Mouse (Mus musculus) lung, embryonic 16.5 days (tissue): Measurements from ENCODE around the gene Cmss1. TPM values are rescaled to one million over a fixed set of nuclear protein-coding genes. Genes with fewer than 3 reads are reported as not detected.
A peak's percentile ranks its signal among the peaks of the same experiment; 100 is the strongest.

ENCODE experiments used
- ATAC-seq: fragments of 200-750 bp; cut with Nextera tagmentation; 2 replicates; pipeline ENCODE4 v1.8.0; 2017; ENCODE audit warnings: low read depth, mild to moderate bottlenecking, moderate library complexity
- H3K27ac ChIP-seq: fragments of 300-500 bp; sonication (generic); 2 replicates; pipeline ENCODE4 v1.5.1; 2014; ENCODE audit warnings: mild to moderate bottlenecking, control low read depth, low read length
- H3K27me3 ChIP-seq: fragments of 300-500 bp; sonication (generic); 2 replicates; pipeline ENCODE4 v1.6.1; 2014; ENCODE audit warnings: low read depth, low read length, mixed read lengths; ENCODE audit not compliant: control insufficient read depth, insufficient read depth
- H3K36me3 ChIP-seq: fragments of 300-500 bp; sonication (generic); 2 replicates; pipeline ENCODE4 v1.6.1; 2014; ENCODE audit warnings: low read length; ENCODE audit not compliant: control insufficient read depth, insufficient read depth
- H3K4me1 ChIP-seq: fragments of 300-500 bp; sonication (generic); replicated peaks from 2 replicates; pipeline ENCODE4 v1.6.1; 2014; ENCODE audit warnings: low read length, mixed read lengths; ENCODE audit not compliant: control insufficient read depth, insufficient read depth
- H3K4me2 ChIP-seq: fragments of 300-500 bp; sonication (generic); 2 replicates; pipeline ENCODE4 v1.6.1; 2014; ENCODE audit warnings: low read depth, low read length, control low read depth
- H3K4me3 ChIP-seq: fragments of 300-500 bp; sonication (generic); 2 replicates; pipeline ENCODE4 v1.5.1; 2014; ENCODE audit warnings: mild to moderate bottlenecking, low read length, control low read depth
- H3K9ac ChIP-seq: fragments of 300-500 bp; sonication (generic); 2 replicates; pipeline ENCODE4 v1.6.1; 2014; ENCODE audit warnings: low read length, control low read depth
- H3K9me3 ChIP-seq: fragments of 300-500 bp; sonication (generic); 2 replicates; pipeline ENCODE4 v1.6.1; 2016; ENCODE audit warnings: low read length; ENCODE audit not compliant: control insufficient read depth
- WGBS: fragments of 180-500 bp; shearing (Covaris S2); extraction: QIAGEN DNeasy Blood & Tissue Kit; methylation state at CpG from one replicate; pipeline ENCODE4 v1.1.7; 2014; 5-methylcytosine and 5-hydroxymethylcytosine counted together
- polyA plus RNA-seq: library from polyadenylated mRNA; unstranded; fragments of >200 nt; fragmentation: Nextera tagmentation; extraction: Ambion mirVana; gene quantifications from 2 replicates; pipeline ENCODE4 v1.2.1, GENCODE M21; 2015

The Cmss1 gene
- polyA plus RNA-seq, 1 experiment from 2014 or later: 48.5 TPM

DNA sequence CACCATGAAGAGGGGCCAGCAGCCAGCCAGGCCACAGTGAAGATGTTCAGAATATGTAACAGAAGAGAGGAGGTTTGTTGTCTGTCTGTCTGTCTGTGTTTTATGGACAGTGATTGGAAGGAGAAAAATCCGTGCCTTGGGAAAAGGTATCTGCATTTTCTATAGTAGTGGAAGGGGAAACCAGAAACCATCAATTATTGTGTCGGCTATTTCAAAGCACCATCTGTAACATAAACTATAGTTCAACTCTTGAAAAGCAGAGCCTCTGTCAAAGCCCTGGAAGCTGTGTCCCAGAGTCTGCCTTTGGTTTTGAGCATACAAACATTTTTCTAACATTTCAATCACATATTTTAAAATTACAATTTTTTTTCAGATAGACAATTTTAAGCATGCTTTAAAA is 55.8 kb downstream of the Cmss1 start:
- H3K4me2 ChIP-seq: peak overlapping the region; percentile 48
- no peaks in the 10 kb centered on the region for H3K27me3 ChIP-seq
- peak overlapping the region; percentile 63 for H3K9ac ChIP-seq
- H3K4me1 ChIP-seq: peaks cover 5% of the 10 kb centered on the region
- no peaks in the 10 kb centered on the region for H3K9me3 ChIP-seq
- H3K27ac ChIP-seq: peak overlapping the region; percentile 36
- no peaks in the 10 kb centered on the region for H3K36me3 ChIP-seq
- 46% methylated on average over 2 of the region's 2 CpGs for WGBS
- no peak for ATAC-seq
- H3K4me3 ChIP-seq: peak overlapping the region; percentile 45

DNA sequence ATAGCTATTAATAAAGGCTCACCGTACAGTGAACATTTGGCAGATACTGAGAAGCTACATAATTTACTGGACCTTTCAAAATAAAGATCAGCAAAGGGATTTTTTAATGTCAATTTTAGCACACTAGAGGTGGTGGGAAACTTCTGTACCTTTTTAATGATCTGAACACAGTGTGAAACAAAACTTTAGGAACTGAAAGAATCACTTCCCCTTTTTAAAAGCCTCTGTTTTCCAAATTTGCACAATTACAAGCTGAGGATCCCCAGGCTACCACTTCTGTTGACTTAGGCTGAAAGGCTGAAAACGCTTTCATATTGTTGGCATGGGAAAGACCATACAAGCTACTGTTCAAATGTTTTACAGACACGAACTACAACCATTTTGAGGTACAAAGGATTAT is 56.6 kb downstream of the Cmss1 start:
- Histone ChIP-seq H3K27me3 (no peaks in the 10 kb centered on the region), H3K27ac (no peak overlapping the region), H3K4me3 (peak overlapping the region; percentile 83), H3K36me3 (no peaks in the 10 kb centered on the region), H3K4me2 (peak overlapping the region; percentile 94), H3K9ac (peak overlapping the region; percentile 62), H3K9me3 (no peaks in the 10 kb centered on the region), H3K4me1 (peaks cover 5% of the 10 kb centered on the region)
- 37% methylated on average over 3 of the region's 3 CpGs for WGBS
- ATAC-seq: no peak

DNA sequence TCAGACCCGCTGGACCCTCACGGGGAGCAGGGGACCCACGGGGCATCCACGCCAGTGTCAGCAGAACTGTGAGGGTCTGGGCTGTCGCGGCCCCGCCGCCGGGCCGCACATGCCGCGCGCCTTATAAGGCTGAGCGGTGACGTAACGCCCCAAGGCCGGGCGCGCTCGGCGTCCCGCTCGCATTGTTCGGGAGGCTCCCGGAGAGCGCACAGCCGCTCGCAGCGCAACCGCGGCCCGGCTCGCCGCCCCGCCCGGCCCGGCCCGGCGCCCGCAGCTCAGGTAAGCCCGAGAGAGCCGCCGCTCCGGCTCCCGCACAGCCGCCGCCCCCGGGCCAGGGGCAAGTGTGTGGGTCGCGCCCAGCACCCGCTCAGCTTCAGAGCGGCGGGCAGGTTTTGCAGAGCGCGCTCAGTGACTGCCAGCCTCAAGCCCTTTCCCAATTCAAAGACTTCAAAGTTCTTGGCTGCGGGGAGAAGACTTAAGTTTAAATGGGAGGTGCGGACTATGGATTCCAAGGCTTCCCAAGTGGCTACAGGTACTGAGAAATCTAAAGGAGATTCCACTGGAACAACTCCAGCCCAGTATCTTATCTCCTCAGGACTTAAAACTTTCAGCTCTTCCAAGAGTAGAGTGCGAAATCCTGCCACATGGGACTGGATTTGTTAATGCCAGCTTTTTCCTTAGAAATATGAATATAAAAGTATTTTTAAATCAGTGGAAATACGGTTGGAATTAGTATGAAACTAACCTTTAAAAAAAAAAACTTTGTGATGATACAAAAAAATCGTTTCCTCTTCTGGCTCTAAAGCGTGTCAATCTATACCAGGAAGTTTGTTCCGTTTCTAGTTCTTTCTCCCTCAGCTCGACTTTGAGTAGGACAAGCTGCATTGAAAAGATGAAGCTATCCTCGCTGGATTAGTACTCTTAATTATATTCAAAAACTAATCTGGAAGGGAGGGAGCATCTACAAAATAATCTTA is 57.3 kb downstream of the Cmss1 start:
- WGBS: under 1% methylated on average over 42 of the region's 64 CpGs
- Histone ChIP-seq H3K27me3 (no peaks in the 10 kb centered on the region), H3K36me3 (no peaks in the 10 kb centered on the region), H3K9me3 (no peaks in the 10 kb centered on the region), H3K4me3 (peak overlapping the region; percentile 83), H3K4me1 (peaks cover 9% of the 10 kb centered on the region), H3K27ac (peak overlapping the region; percentile 81), H3K9ac (peak overlapping the region; percentile 95), H3K4me2 (peak overlapping the region; percentile 94)
- ATAC-seq: peak; percentile 96

DNA sequence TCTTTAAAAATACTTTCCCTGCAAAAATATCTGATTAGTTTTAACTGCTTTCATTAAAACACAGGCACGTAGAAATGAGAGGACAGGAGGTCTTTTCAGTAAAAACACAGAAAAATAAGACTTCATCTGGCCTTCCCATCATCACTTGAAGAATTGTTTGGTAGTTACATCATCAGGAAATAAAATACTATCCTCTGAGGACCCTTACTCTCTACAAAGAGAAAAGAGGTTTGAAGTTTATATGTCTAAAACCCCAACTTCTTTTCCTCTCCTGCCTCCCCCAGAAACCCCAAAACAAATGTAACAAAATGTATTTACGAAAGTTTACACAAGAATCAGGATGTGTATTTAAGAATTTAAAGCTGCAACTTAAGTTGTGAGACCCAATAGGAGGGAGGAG is 58.1 kb downstream of the Cmss1 start:
- no peaks in the 10 kb centered on the region for H3K9me3 ChIP-seq
- peak overlapping the region; percentile 83 for H3K4me3 ChIP-seq
- peaks cover 9% of the 10 kb centered on the region for H3K4me1 ChIP-seq
- no peaks in the 10 kb centered on the region for H3K27me3 ChIP-seq
- ATAC-seq: no peak
- H3K27ac ChIP-seq: peak overlapping the region; percentile 31; the same call in 1 of the 2 replicates
- WGBS: 50% methylated on average over 2 of the region's 2 CpGs
- H3K9ac ChIP-seq: peak overlapping the region; percentile 95
- H3K4me2 ChIP-seq: peak overlapping the region; percentile 94
- no peaks in the 10 kb centered on the region for H3K36me3 ChIP-seq

DNA sequence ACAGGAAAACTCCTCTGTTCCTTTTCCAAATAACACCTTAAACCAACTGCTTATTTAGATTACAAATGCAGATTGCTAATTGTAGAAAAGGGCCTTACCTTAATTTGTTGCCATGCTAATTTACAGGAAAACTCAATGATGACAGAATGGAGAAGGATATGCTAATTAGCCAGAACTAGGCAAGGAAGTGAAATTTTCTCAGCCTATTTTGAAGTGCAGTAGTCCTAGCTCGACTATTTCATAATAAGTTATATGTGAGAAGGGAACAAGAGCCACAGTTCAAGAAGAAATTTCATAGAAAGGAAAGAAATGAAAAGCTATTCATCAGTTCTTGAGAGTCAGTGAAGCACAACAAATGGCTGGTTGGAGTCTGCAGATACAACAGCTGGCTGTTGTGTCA is 60.3 kb downstream of the Cmss1 start:
- H3K36me3 ChIP-seq: no peaks in the 10 kb centered on the region
- ATAC-seq: no peak
- H3K9me3 ChIP-seq: peaks cover 2% of the 10 kb centered on the region; the same call in 1 of the 2 replicates
- no peaks in the 10 kb centered on the region for H3K27me3 ChIP-seq
- peaks cover 4% of the 10 kb centered on the region for H3K4me1 ChIP-seq
- H3K4me3 ChIP-seq: no peak overlapping the region
- 56% methylated on average over 1 of the region's 1 CpGs for WGBS
- H3K4me2 ChIP-seq: no peak overlapping the region
- no peak overlapping the region for H3K27ac ChIP-seq
- H3K9ac ChIP-seq: no peak overlapping the region

DNA sequence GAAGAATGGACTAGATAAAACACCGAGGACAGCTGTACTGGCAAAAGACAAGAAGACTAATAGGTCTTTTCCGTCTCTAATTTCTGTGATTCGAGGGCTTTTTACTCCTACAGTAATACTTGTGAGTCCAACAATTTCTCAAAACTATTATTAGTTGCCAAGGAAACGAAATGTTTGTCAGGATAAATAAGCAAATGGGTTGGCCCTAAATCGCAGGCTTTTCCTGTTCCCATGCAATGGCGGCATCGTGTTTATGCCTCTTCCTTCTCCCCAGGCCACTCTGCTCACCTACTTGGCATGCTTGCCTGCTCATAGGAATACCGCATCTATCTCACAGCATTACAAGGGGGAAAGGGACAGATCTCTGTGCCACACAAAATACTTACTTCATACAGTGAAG is 62.2 kb downstream of the Cmss1 start:
- Histone ChIP-seq H3K4me3 (no peak overlapping the region), H3K4me2 (peak overlapping the region; percentile 21; the same call in 1 of the 2 replicates), H3K27me3 (no peaks in the 10 kb centered on the region), H3K9ac (no peak overlapping the region), H3K36me3 (no peaks in the 10 kb centered on the region), H3K4me1 (peaks cover 4% of the 10 kb centered on the region), H3K27ac (peak overlapping the region; percentile 46), H3K9me3 (peaks cover 2% of the 10 kb centered on the region; the same call in 1 of the 2 replicates)
- WGBS: 35% methylated on average over 8 of the region's 8 CpGs
- ATAC-seq: no peak

DNA sequence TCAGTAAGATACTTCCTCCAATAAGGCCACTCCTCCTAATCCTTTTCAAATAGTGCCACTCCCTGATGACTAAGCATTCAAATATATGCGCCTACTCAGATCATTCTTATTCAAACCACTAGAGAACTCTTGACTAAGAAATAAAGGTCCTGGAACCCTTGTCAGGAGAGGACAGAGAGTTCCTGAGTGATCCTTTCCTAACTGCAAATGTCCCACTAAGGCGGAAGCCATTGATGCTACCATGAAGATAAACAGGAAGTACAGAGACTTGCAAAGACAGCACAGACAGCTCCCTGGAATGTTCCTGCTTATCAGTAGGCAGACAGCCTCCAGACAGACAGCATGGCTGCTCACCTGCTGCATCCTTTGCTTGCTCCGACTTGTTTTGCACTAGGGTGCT is 63.4 kb downstream of the Cmss1 start:
- no peak overlapping the region for H3K4me3 ChIP-seq
- H3K9ac ChIP-seq: no peak overlapping the region
- ATAC-seq: peak; percentile 17; the same call in 1 of the 2 replicates
- H3K9me3 ChIP-seq: peaks cover 2% of the 10 kb centered on the region; the same call in 1 of the 2 replicates
- no peak overlapping the region for H3K27ac ChIP-seq
- 82% methylated on average over 3 of the region's 3 CpGs for WGBS
- H3K4me2 ChIP-seq: no peak overlapping the region
- no peaks in the 10 kb centered on the region for H3K27me3 ChIP-seq
- H3K4me1 ChIP-seq: peaks cover 4% of the 10 kb centered on the region
- H3K36me3 ChIP-seq: no peaks in the 10 kb centered on the region

DNA sequence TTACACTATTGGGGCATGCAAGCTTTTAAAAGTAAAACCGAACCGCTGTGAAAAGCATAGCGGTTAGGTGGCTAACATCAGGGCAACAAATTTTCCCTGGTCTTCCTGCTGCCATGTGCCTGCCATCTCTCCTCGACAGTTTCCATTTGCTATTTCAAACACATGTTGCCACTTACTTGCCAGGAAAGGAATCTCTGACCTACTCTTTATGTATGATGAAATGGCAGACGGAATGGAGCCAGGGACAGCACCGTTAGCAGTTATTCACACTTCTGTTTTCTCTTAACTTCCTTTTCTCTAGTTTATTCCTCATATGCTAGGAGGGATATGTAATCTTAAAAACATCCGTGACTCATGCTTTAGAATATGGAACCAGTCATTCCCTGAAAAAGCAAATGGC is 70.2 kb downstream of the Cmss1 start:
- Histone ChIP-seq H3K27me3 (no peaks in the 10 kb centered on the region), H3K9ac (no peak overlapping the region), H3K4me3 (no peak overlapping the region), H3K4me2 (no peak overlapping the region), H3K27ac (no peak overlapping the region), H3K4me1 (peaks cover 6% of the 10 kb centered on the region), H3K36me3 (no peaks in the 10 kb centered on the region), H3K9me3 (no peaks in the 10 kb centered on the region)
- ATAC-seq: no peak
- WGBS: 72% methylated on average over 7 of the region's 7 CpGs

DNA sequence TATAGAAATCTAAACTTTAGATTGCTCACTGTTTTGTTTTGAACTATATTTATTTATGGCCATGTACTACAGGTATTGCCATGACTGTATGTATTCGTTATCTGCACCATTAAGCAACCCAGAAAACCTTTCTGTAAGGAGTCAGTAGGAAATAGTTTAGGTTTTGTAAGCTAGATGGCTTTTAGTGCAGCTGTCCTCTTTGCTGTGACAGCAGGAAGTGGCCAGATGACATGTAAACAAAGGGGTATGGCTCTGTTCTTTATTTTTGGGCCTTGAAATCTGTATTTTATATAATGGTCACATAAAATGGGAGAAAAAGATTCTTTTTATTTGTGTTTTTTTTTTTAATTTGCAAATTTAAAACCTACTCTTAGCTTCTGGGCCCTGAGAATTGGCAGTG is 71.9 kb downstream of the Cmss1 start:
- H3K27ac ChIP-seq: no peak overlapping the region
- 57% methylated on average over 1 of the region's 1 CpGs for WGBS
- H3K27me3 ChIP-seq: no peaks in the 10 kb centered on the region
- H3K36me3 ChIP-seq: no peaks in the 10 kb centered on the region
- H3K4me3 ChIP-seq: no peak overlapping the region
- no peaks in the 10 kb centered on the region for H3K9me3 ChIP-seq
- no peak overlapping the region for H3K9ac ChIP-seq
- peaks cover 6% of the 10 kb centered on the region for H3K4me1 ChIP-seq
- no peak for ATAC-seq
- no peak overlapping the region for H3K4me2 ChIP-seq
